Mouse (Mus musculus): ENCODE data around the gene 4931428F04Rik. TPM values are rescaled to one million over a fixed set of nuclear protein-coding genes. Genes with fewer than 3 reads are reported as not detected.
A peak's percentile ranks its signal among the peaks of the same experiment; 100 is the strongest.

Gene 4931428F04Rik
- polyA plus RNA-seq, 1 experiment from 2014 or later: 34.2 TPM

DNA sequence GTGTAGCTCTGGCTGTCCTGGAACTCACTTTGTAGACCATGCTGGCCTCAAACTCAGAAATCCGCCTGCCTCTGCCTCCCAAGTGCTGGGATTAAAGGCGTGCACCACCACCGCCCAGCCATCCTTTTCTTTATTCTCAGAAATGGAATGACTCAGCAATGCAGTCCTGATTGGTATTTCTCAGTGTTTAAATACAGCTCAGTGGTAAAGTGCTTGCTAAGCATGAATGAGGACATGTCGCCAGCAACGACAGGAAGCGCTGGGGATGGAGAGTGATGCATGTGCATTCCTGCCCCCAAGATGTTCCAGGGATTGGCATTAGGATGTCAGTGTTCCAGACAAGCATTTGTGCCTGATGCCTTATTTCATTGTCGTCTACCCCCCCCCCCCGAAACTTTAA lies 13.7 kb upstream of the 4931428F04Rik start:
- no peak overlapping the region for H3K9ac ChIP-seq (ENCODE audit: low read length)
- peaks cover 30% of the 10 kb centered on the region for H3K36me3 ChIP-seq (ENCODE audit: control insufficient read depth, insufficient read depth, low read length)
- no peaks in the 10 kb centered on the region for H3K9me3 ChIP-seq (ENCODE audit: control insufficient read depth, low read length)
- no peak overlapping the region for H3K4me3 ChIP-seq (ENCODE audit: low read depth, low read length)
- no peak overlapping the region for H3K27ac ChIP-seq (ENCODE audit: low read depth, low read length)
- no peaks in the 10 kb centered on the region for H3K27me3 ChIP-seq (ENCODE audit: control insufficient read depth, insufficient read depth, low read length)
- H3K4me1 ChIP-seq (ENCODE audit: control insufficient read depth, insufficient read depth, low read length): peaks cover 15% of the 10 kb centered on the region
- no peak for DNase-seq (ENCODE audit: low spot score, missing footprints)
- ATAC-seq (ENCODE audit: low FRiP score): no peak
- no peak overlapping the region for H3K4me2 ChIP-seq
- 85% methylated on average over 8 of the region's 8 CpGs for WGBS

- Histone ChIP-seq H3K27me3 (ENCODE audit: control insufficient read depth, insufficient read depth, low read length) (no peaks in the 10 kb centered on the region), H3K4me2 (no peak overlapping the region), H3K4me1 (ENCODE audit: control insufficient read depth, insufficient read depth, low read length) (peaks cover 11% of the 10 kb centered on the region), H3K36me3 (ENCODE audit: control insufficient read depth, insufficient read depth, low read length) (peaks cover 22% of the 10 kb centered on the region), H3K27ac (ENCODE audit: low read depth, low read length) (no peak overlapping the region), H3K4me3 (ENCODE audit: low read depth, low read length) (no peak overlapping the region), H3K9me3 (ENCODE audit: control insufficient read depth, low read length) (no peaks in the 10 kb centered on the region), H3K9ac (ENCODE audit: low read length) (no peak overlapping the region)
- ATAC-seq (ENCODE audit: low FRiP score) (no peak), DNase-seq (ENCODE audit: low spot score, missing footprints) (peak; percentile 28)
- 92% methylated on average over 8 of the region's 8 CpGs for WGBS
Measured at GRCm38 (mm10) chr8:105299962-105300361, 10.3 kb upstream of the 4931428F04Rik start.

DNA sequence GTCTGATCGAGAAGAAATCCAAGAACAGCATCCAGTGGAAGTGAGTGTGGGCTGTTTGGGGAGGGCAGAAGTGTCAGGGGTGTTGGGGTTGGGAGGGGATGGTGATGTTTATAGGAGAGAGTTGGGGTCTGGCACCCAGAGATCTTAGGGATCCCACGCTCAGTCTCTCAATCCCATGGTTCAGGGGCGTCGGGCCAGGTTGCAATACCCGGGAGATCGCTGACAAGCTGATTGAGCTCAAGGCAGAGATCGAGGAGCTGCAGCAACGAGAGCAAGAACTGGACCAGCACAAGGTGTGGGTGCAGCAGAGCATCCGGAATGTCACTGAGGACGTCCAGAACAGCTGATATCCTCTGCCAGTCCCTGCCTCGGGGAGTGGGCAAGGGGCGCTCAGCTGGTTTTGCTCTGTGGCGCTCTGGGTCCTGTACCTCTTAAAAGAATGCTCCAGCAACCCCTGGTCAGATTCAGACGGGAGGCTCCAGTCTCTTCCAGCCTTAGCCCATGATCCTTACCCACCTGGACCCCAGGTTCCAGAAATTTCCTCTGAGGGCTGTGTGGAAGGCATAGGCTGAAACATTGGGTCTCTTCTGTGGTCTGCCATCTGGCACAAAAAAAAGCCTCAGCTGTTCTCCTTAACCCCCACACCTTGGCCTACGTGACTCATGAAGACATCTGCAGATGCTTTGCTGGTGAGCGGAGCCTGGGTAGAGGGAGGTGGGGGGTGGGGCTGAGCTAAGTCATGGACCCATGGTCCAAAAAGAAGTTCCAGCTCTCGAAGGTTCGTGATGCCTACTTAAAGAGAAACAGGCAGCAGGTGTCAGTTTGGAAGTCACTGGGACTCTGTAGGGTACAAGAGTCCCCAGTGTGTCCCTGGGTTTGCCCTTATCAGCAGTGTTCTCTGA lies 8.9 kb upstream of the 4931428F04Rik start:
- peak overlapping the region; percentile 99 for H3K4me3 ChIP-seq (ENCODE audit: low read depth, low read length)
- WGBS: 67% methylated on average over 18 of the region's 18 CpGs
- peak overlapping the region; percentile 94 for H3K4me2 ChIP-seq
- peaks cover 22% of the 10 kb centered on the region for H3K36me3 ChIP-seq (ENCODE audit: control insufficient read depth, insufficient read depth, low read length)
- peaks cover 11% of the 10 kb centered on the region for H3K4me1 ChIP-seq (ENCODE audit: control insufficient read depth, insufficient read depth, low read length)
- H3K9ac ChIP-seq (ENCODE audit: low read length): peak overlapping the region; percentile 95
- peak; percentile 72 for DNase-seq (ENCODE audit: low spot score, missing footprints)
- H3K27ac ChIP-seq (ENCODE audit: low read depth, low read length): no peak overlapping the region
- no peaks in the 10 kb centered on the region for H3K9me3 ChIP-seq (ENCODE audit: control insufficient read depth, low read length)
- H3K27me3 ChIP-seq (ENCODE audit: control insufficient read depth, insufficient read depth, low read length): no peaks in the 10 kb centered on the region
- ATAC-seq (ENCODE audit: low FRiP score): no peak

- Histone ChIP-seq H3K9me3 (ENCODE audit: control insufficient read depth, low read length) (no peaks in the 10 kb centered on the region), H3K9ac (ENCODE audit: low read length) (peak within 1 kb of the TSS; percentile 95), H3K4me1 (ENCODE audit: control insufficient read depth, insufficient read depth, low read length) (peaks cover 11% of the 10 kb centered on the region), H3K27ac (ENCODE audit: low read depth, low read length) (peak within 1 kb of the TSS; percentile 44; the same call in 1 of the 2 replicates), H3K4me3 (ENCODE audit: low read depth, low read length) (peak within 1 kb of the TSS; percentile 99), H3K27me3 (ENCODE audit: control insufficient read depth, insufficient read depth, low read length) (no peaks in the 10 kb centered on the region), H3K36me3 (ENCODE audit: control insufficient read depth, insufficient read depth, low read length) (peaks cover 22% of the 10 kb centered on the region), H3K4me2 (peak within 1 kb of the TSS; percentile 94)
- ATAC-seq (ENCODE audit: low FRiP score) (peak; percentile 91), DNase-seq (ENCODE audit: low spot score, missing footprints) (peak; percentile 98)
- under 1% methylated on average over 48 of the region's 58 CpGs for WGBS
Measured at GRCm38 (mm10) chr8:105297511-105298192, 8.0 kb upstream of the 4931428F04Rik start, which contains the start of gene E2f4. TSS of gene E2f4 (plus strand) at chr8:105297663.

GRCm38 (mm10) chr8:105295895-105296573 lies 6.4 kb upstream of the 4931428F04Rik start, which contains the start of gene Exoc3l:
TSS of gene Exoc3l (minus strand) at chr8:105296101.
- Histone ChIP-seq H3K4me2 (peak within 1 kb of the TSS; percentile 94), H3K9me3 (ENCODE audit: control insufficient read depth, low read length) (no peaks in the 10 kb centered on the region), H3K4me3 (ENCODE audit: low read depth, low read length) (peak within 1 kb of the TSS; percentile 99; the same call in 1 of the 2 replicates), H3K9ac (ENCODE audit: low read length) (peak within 1 kb of the TSS; percentile 31), H3K27me3 (ENCODE audit: control insufficient read depth, insufficient read depth, low read length) (peaks cover 2% of the 10 kb centered on the region; the same call in 1 of the 2 replicates), H3K36me3 (ENCODE audit: control insufficient read depth, insufficient read depth, low read length) (peaks cover 10% of the 10 kb centered on the region), H3K4me1 (ENCODE audit: control insufficient read depth, insufficient read depth, low read length) (peaks cover 11% of the 10 kb centered on the region), H3K27ac (ENCODE audit: low read depth, low read length) (no peak within 1 kb of the TSS)
- no peak for ATAC-seq (ENCODE audit: low FRiP score)
- 68% methylated on average over 11 of the region's 11 CpGs for WGBS
- no peak for DNase-seq (ENCODE audit: low spot score, missing footprints)

DNA sequence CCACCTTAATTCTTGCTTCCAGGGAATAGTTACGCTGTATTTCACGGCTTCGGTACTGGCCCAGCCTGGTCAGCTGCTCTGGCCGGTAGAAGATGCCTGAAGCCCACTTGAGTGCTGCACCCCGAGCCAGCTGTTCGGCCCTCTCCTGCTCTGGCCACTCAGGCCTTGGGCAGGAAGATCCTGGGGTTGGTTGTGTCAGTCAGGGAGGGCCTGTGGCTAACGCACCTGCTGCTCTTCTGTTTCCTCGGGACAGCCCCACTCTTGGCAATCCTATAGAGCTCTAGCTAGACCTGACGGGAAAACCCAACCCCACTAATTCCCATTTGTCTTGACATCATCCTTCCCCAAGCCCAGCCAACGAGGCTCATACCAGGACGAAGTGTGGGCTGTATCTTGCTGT lies 5.6 kb upstream of the 4931428F04Rik start:
- H3K9me3 ChIP-seq (ENCODE audit: control insufficient read depth, low read length): no peaks in the 10 kb centered on the region
- H3K4me1 ChIP-seq (ENCODE audit: control insufficient read depth, insufficient read depth, low read length): peaks cover 15% of the 10 kb centered on the region
- no peak overlapping the region for H3K27ac ChIP-seq (ENCODE audit: low read depth, low read length)
- H3K36me3 ChIP-seq (ENCODE audit: control insufficient read depth, insufficient read depth, low read length): peaks cover 7% of the 10 kb centered on the region; the same call in 1 of the 2 replicates
- no peak overlapping the region for H3K4me2 ChIP-seq
- ATAC-seq (ENCODE audit: low FRiP score) (no peak), DNase-seq (ENCODE audit: low spot score, missing footprints) (no peak)
- no peak overlapping the region for H3K4me3 ChIP-seq (ENCODE audit: low read depth, low read length)
- peak overlapping the region; percentile 12; the same call in 1 of the 2 replicates for H3K9ac ChIP-seq (ENCODE audit: low read length)
- peaks cover 8% of the 10 kb centered on the region for H3K27me3 ChIP-seq (ENCODE audit: control insufficient read depth, insufficient read depth, low read length)
- WGBS: 75% methylated on average over 11 of the region's 11 CpGs

GRCm38 (mm10) chr8:105294776-105295175 lies 5.1 kb upstream of the 4931428F04Rik start:
- Histone ChIP-seq H3K4me3 (ENCODE audit: low read depth, low read length) (no peak overlapping the region), H3K9me3 (ENCODE audit: control insufficient read depth, low read length) (no peaks in the 10 kb centered on the region), H3K4me2 (no peak overlapping the region), H3K36me3 (ENCODE audit: control insufficient read depth, insufficient read depth, low read length) (peaks cover 4% of the 10 kb centered on the region; the same call in 1 of the 2 replicates), H3K4me1 (ENCODE audit: control insufficient read depth, insufficient read depth, low read length) (peaks cover 19% of the 10 kb centered on the region), H3K9ac (ENCODE audit: low read length) (no peak overlapping the region), H3K27ac (ENCODE audit: low read depth, low read length) (no peak overlapping the region), H3K27me3 (ENCODE audit: control insufficient read depth, insufficient read depth, low read length) (peaks cover 13% of the 10 kb centered on the region)
- WGBS: 60% methylated on average over 9 of the region's 9 CpGs
- DNase-seq (ENCODE audit: low spot score, missing footprints) (no peak), ATAC-seq (ENCODE audit: low FRiP score) (no peak)

- WGBS: 71% methylated on average over 19 of the region's 19 CpGs
- no peak for ATAC-seq (ENCODE audit: low FRiP score)
Measured at GRCm38 (mm10) chr8:105293405-105293804, 3.7 kb upstream of the 4931428F04Rik start.

More at GRCm38 (mm10) chr8:105293405-105293804, 3.7 kb upstream of the 4931428F04Rik start:
- Histone ChIP-seq H3K36me3 (ENCODE audit: control insufficient read depth, insufficient read depth, low read length) (no peaks in the 10 kb centered on the region), H3K27me3 (ENCODE audit: control insufficient read depth, insufficient read depth, low read length) (peaks cover 15% of the 10 kb centered on the region), H3K4me1 (ENCODE audit: control insufficient read depth, insufficient read depth, low read length) (peaks cover 14% of the 10 kb centered on the region), H3K4me2 (no peak overlapping the region), H3K27ac (ENCODE audit: low read depth, low read length) (no peak overlapping the region), H3K9me3 (ENCODE audit: control insufficient read depth, low read length) (no peaks in the 10 kb centered on the region), H3K9ac (ENCODE audit: low read length) (no peak overlapping the region), H3K4me3 (ENCODE audit: low read depth, low read length) (no peak overlapping the region)
- no peak for DNase-seq (ENCODE audit: low spot score, missing footprints)

Measured in midbrain, embryonic 11.5 days (tissue).